Mouse (Mus musculus): ENCODE results near the gene Spred3.

The Spred3 gene

DNA sequence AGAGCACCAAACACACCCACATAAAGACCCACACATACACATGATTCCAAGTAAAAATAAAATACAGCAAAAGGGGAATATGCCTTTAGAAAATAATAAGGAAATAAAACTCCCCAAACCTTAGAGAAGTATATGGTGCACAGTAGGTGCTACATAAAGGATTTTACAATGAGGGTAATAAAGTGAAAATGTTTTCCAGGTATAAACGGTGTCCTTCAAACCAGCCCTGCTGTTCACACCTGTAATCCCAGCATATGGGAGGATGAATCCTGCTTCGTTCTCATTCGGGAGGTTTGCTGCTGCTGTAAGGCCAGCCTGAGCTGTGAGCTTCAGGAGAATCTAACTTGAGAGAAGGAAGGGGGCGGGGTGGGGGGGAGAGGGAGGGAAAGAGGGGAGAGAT lies 36.0 kb downstream of the Spred3 start:
- in situ Hi-C loops (cut with MboI, MseI) = loop anchor here in 1 of 2 experiments (25.0 kb wide), 1 partner anchor 1772 kb away; the partner anchor contains the start of genes Gm20479 and Shkbp1

DNA sequence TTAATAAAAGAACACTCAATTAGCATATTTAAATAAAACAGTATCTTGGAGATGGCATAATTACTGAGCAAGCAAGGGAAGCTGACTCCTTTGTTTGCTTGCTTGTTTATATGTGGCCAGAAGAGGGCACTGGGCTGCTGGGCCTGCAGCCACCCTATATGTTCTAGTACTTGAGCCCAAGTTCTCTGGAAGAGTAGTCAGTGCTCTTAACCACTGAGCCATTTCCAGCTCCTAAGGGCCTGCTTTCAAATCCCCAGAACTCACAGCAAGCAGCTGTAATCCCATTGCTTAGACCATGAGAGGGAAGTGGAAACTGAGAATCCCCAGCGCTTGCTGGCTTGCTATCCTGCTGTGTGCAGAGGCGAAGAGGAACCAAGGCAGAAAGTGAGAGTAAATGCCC lies 41.5 kb downstream of the Spred3 start:
- in situ Hi-C loops (cut with MboI, MseI) = loop anchor here in 1 of 2 experiments (25.0 kb wide), 1 partner anchor 1766 kb away; the partner anchor contains the start of genes Gm20479 and Shkbp1

DNA sequence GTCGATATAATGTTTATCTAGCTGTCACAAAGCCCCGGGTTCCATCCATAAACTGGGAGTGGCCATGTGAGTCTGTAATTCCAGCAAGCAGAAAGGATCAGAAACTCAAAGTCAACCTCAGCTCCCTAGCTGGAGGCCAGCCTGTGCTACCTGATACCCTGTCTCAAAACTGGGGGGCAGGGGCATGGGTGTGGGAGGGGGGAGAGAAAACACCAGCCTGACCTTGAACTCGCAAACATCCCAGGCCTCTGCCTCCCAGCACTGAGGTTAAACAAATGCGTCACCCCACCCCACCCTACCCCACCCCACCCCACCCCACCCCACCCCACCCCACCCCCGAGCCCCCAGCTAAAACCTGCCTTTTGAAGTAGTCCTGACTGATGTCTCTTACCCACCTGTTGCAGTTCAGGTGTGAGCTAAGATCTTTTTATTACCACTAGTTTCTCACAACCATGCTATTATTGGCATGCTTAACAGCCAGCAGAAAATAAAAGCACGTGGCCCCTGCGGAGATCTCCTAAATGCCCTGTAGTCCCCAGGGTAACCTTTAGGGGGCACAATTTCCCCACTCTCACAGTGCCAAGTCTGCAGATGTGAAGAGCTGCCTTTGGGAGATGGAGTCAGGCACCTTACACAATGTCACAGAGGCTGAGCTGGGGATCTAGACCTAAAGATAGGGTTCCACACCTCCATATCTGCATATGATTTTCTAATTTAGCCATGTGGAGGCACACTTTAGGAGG lies 43.9 kb downstream of the Spred3 start:
- in situ Hi-C loops (cut with MboI, MseI) = loop anchor here in 1 of 2 experiments (25.0 kb wide), 1 partner anchor 1764 kb away; the partner anchor contains the start of genes Gm20479 and Shkbp1

DNA sequence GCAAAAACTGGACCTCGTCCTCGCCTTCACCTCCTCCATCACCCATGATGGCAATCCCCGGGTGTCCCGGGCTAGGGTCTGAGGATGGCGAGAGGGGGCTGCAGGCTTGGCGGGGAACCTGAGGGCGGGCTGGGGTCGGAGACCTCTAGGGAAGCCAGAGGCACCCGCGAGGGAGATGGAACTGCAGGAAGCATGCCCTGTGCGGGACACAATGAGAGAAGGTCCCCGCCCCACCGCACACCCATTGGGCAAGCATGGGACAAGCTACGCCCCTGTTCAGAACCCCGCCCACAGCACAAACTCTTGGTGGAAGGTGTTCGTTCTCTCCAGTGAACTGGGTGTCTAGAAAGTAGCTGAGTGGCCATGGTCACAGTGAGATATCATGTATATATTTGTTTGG lies 45.2 kb downstream of the Spred3 start, which contains the start of gene Ryr1:
Ryr1 (minus strand) TSS at position 210 of the 400 bp plus-strand sequence.
- in situ Hi-C loops (cut with MboI, MseI) = loop anchor here in 1 of 2 experiments (25.0 kb wide), 1 partner anchor 1763 kb away; the partner anchor contains the start of genes Gm20479 and Shkbp1

DNA sequence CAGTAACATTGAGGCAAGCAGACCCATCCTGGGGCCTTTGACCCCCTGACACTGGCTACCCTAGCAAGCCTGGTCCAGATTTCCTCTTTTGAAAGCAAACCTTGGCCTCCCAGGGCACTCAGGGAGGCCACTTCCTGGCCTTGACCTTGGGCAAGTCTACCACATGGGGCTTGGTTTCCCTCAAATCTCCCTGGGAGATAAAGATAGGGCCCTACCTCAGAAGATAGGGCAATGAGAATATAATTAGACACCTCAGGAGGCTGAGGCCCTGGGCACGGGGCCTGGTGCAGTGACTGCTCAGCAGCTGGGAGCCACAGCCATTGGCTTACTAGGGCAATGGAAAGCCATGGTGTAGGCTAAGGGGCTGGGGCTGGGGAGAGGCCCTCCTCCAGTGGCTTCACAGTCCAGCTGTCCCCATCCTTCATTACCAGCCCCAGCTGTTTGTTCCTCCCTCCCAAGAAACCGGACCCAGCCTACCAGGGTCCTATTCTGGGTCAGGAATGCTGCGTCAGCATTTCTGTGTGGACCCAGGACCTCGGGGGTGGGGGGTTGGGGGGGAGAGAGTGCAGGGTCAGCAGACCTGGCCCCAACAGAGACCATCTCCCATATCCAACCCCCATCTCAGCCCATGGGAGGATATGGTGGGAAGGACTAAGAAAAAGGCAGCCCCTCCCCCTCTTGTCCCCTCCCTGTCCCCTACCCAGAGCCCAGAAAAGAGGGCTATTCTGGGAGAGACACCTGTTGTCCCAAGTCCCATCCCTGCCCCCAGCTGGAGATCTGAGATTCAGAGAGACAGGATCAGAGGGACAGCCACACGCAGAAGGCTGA lies 46.5 kb downstream of the Spred3 start:
- in situ Hi-C loops (cut with MboI, MseI) = no loop called here

DNA sequence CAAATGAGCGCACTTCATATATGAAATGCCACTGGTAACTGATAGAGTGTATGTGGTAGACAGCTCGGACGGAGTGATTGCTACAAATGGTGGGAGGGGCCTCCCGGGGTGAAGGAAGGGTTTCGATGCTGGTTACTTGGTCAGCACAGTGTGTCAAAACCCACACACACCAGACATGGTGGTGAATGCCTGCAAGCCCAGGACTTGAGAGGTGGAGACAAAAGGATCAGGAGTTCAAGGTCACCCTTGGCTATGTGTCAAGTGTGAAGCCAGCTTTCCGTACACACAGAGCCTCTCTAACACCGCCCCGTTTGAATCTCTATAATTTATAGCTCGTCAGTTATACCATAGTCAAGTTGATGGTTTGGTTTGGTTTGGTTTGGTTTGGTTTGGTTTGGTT lies 47.4 kb downstream of the Spred3 start:
- in situ Hi-C loops (cut with MboI, MseI) = no loop called here

DNA sequence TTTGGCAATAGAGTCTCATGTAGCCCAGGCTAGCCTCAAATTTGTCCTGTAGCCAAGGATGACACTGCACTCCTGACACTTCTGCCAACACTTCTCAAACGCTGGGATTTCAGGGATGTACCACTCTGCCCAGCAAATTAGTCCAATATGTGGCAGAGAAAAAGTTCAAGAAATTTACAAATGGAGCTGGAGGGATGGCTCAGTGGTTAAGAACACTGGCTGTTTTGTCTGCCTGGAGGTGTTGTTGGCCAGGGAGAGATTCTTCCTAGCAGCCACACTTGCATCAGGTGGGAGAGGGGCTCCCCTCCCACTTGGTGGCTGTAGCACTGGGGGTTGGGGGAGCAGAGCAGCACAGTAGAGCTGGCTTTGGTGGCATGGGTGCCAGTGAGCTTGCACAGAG lies 50.7 kb downstream of the Spred3 start:
- in situ Hi-C loops (cut with MboI, MseI) = loop anchor here in 1 of 2 experiments (10.0 kb wide), 1 partner anchor 585 kb away; no protein-coding TSS in a partner anchor

DNA sequence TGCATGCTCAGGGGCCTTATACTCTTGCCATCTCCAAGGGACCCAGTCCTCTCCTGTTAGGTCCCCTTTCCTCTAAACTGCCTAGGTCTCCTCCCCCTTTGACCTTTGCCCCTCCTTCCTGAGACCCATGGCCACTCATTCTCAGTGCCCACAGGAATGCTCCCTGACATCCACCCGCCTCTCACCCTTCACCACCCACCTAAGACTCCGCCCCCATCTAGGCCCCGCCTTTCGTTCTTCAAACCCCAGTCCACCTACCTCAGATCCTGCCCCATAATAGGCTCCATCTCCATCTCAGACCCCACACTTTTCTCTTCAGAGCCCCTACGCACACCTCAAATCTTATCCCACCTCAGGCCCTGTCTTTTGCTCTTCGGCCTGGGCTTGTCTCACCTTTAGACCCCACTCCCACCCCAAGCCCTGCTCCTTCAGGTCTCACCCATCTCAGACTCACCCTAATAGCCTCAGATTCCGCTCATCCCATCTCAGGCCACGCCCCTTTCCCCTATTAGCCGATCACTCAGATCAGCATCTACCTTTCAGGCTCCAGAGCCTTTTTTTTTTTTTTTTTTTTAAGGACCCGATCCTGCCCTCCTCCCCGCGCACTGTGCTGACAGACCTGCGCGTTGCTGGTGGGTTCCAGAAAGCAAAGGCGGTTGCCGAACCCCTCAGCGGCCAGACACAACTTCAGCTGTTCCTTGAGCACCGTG lies 51.9 kb downstream of the Spred3 start:
- in situ Hi-C loops (cut with MboI, MseI) = loop anchor here in 1 of 2 experiments (10.0 kb wide), 1 partner anchor 587 kb away; no protein-coding TSS in a partner anchor

DNA sequence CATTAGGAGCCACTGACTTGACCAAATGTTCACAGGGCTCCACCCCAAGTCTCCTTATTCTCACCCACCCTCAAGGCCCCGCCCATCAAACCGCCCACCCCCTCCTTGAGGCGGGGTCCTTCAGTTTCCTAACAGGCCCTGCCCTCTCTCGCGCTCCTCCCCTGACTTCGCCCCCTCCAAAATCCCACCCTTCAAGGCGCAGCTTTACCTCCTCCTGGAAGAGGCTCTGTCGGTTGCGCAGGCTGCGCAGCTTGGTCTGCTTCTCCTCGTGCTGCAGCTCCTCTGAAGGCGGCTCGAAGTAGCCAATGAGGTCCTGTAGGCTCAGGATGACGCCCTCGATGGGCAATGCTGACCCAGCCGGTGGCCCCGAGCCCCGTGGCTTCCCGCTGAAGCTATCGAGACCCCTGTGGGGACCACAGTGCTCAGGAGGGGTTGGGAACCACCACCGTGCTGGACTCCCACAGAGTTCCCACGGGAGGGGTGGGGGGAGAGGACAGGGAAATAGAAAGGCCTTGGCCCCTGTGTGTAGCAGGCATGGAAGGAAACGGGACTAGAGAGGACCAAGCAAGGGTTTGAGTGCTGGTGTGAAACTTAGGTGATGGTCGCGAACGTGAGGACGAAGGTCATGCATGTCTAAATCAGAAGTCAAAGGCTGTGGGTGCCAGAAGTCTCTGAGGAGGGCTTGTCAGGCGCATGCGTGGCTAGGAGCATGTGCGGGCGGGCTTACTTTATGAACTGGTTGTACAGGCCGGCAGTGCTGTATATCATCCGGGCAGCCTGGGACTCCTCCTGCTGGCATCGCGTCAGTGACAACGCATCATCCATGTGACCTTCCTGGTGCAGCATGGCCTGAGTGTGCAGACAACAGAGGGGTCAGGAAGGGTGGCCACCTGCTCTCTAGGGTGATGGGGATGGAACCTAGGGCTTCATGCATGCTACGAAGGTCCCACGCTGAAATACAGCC lies 60.9 kb downstream of the Spred3 start:
- in situ Hi-C loops (cut with MboI, MseI) = no loop called here

All from T-helper 17 cell (primary cell).